Mouse (Mus musculus): ENCODE data around the gene Dnaaf5.

DNA sequence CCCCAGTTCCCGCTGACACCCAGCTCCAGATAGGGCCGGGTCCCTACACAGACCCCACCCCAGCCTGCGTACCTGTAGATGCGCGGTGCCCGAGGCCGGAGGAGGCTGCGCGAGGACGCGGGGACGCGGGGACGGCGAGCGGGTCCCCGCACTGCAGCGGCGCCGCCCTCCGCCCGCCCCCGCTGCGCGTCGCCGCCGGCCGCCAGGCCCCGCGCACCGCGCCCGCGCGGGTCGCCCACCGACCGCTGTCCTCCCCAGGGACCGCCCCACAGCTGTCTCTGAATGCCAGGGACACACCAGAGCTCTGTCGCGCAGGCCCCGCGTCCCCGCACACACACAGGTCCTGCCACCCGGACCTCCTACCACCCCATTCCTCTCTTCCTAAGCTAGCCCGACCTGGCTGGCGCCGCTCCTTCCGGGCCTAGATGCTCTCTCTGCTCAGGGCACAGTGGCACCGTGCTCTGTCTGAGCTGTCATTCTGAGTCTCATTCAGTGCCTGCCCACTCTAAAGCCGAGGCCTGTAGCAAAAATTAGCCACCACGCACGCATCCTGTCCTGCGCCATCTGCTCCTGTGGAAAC is 20.4 kb upstream of the Dnaaf5 start:
- TF ChIP-seq CTCF (IDR thresholded peaks at IDR 0.05; ENCODE audit: low read depth) (no peak), EP300 (IDR thresholded peaks at IDR 0.05; ENCODE audit: low read depth) (no peak)
